Mouse (Mus musculus): ENCODE measurements at regions not wholly inside any gene's neighbourhood (a gene's known extent, or its start where the extent isn't known, plus 50 kb on each side); places are given as distances from the start of the nearest gene placed in this dataset.

DNA sequence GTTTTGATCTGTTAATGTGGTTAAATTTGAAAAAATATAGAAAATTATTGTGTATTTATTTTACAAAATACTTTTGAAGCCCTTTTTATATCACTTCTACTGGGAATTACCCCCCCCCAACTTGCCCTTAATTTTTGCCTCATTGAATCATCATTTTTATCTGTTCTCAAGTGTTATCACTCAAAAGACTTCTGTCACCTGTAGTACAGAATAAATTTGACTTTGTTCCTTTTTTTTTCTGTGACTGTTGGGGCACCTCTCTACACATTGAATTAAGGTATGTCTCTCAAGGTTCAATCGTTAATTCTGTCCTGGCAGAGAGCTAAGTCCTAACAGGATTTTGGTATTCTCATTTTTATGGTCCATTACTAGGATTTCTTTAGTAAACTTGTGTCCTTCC lies 1123.0 kb upstream of the Cited2 start:
- Histone ChIP-seq H3K27me3 (no peaks in the 10 kb centered on the region), H3K36me3 (no peaks in the 10 kb centered on the region), H3K4me1 (no peaks in the 10 kb centered on the region), H3K27ac (replicated peaks) (no peak overlapping the region), H3K4me3 (replicated peaks) (no peak overlapping the region), H3K9me3 (replicated peaks) (no peaks in the 10 kb centered on the region), H3K9ac (no peak overlapping the region), H3K4me2 (replicated peaks) (no peak overlapping the region)
- no peak for ATAC-seq (ENCODE audit: insufficient number of reproducible peaks, low FRiP score, low TSS enrichment, low read depth)
- WGBS, result 83% methylated on average over 1 of the region's 1 CpGs

DNA sequence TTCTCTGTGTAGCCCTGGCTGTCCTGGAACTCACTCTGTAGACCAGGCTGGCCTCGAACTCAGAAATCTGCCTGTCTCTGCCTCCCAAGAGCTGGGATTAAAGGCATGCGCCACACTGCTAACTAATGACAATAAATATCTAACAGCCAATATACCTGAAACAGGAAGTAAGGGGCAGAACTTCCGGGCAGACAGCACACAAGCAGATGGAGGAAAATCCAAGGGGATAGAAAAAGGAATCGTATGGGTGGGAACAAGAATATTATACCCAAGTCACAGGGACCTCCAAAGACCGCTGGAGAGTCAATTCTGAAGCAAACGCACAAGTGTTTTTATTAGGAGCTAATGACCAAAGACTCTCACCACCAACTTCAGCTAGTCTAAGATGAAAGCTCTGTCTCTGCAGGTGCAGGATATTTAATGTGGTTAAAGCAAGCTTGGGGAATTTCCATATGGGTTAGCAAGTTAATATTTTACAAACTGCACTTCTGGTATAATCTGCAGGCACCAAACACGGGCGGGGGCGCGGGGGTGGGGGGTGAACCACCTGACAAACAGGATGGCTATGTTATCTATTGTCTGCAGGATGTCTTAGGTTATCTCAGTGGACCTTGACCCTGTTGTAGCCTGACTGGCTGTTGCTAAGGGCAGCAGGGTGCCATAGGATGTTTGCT lies 1122.3 kb upstream of the Cited2 start:
- Histone ChIP-seq H3K9me3 (replicated peaks) (no peaks in the 10 kb centered on the region), H3K27ac (replicated peaks) (no peak overlapping the region), H3K4me1 (no peaks in the 10 kb centered on the region), H3K27me3 (no peaks in the 10 kb centered on the region), H3K36me3 (no peaks in the 10 kb centered on the region), H3K4me2 (replicated peaks) (no peak overlapping the region), H3K4me3 (replicated peaks) (no peak overlapping the region), H3K9ac (no peak overlapping the region)
- WGBS, result 85% methylated on average over 10 of the region's 10 CpGs
- ATAC-seq (ENCODE audit: insufficient number of reproducible peaks, low FRiP score, low TSS enrichment, low read depth), result no peak

DNA sequence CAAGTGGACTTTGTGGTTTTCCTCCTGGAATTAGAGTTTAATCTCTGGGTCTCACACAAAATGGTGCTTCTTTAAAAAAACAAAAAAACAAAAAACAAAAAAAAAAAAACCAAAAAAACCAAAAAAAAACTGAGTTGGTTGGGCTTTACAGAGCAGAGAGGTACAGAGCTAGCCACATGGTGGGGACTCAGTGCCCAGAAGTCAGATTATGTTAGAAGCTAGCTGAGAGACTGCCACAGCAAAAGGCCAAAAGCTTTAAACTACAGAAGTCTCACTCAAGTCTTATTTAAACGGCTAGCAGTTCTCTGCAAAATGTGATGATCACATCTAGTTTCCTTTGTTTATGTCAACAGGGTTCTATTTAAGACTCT lies 1121.8 kb upstream of the Cited2 start:
- H3K36me3 ChIP-seq, result no peaks in the 10 kb centered on the region
- H3K4me3 ChIP-seq (replicated peaks), result no peak overlapping the region
- H3K9ac ChIP-seq, result no peak overlapping the region
- ATAC-seq (ENCODE audit: insufficient number of reproducible peaks, low FRiP score, low TSS enrichment, low read depth), result no peak
- no peaks in the 10 kb centered on the region for H3K4me1 ChIP-seq
- no peak overlapping the region for H3K27ac ChIP-seq (replicated peaks)
- H3K9me3 ChIP-seq (replicated peaks), result no peaks in the 10 kb centered on the region
- 59% methylated on average over 1 of the region's 1 CpGs for WGBS
- H3K4me2 ChIP-seq (replicated peaks), result no peak overlapping the region
- H3K27me3 ChIP-seq, result no peaks in the 10 kb centered on the region

DNA sequence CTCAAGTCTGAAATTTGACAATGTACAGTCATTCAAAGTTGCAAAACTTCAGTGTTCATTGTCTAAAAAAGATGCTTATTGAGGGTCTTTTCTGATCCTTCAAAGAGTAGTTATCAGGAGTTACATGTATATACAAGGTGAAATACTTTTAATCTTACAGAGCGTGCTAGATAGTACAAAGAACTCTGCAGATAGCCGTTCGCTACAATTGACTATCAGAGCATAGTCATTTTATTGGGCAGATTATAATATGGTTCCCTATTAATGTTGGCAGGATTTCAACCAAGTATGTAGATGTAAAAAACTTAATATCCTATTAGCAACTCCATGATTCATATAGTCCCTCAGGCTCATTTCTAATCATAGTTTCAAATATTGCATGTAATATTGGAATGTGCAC lies 1114.7 kb upstream of the Cited2 start:
- Histone ChIP-seq H3K36me3 (no peaks in the 10 kb centered on the region), H3K27ac (replicated peaks) (no peak overlapping the region), H3K27me3 (no peaks in the 10 kb centered on the region), H3K4me3 (replicated peaks) (no peak overlapping the region), H3K9ac (no peak overlapping the region), H3K9me3 (replicated peaks) (no peaks in the 10 kb centered on the region), H3K4me1 (no peaks in the 10 kb centered on the region), H3K4me2 (replicated peaks) (no peak overlapping the region)
- 86% methylated on average over 3 of the region's 3 CpGs for WGBS
- ATAC-seq (ENCODE audit: insufficient number of reproducible peaks, low FRiP score, low TSS enrichment, low read depth), result no peak

DNA sequence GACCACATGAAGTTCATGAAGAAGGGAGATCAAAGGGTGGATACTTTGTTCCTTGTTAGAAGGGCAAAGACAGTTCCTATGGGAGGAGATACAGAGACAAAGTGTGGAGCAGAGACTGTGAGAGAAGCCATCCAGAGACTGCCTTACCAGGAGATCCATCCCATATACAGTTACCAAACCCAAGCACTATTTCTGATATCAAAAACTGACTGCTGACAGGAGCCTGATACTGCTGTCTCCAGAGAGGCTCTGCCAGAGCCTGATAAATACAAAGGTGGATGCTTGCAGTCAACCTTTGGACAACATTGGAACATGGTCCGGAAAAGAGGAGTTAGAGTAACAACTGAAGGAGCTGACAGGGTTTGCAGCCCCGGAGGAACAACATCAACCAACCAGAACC lies 1104.3 kb upstream of the Cited2 start:
- WGBS, result 88% methylated on average over 2 of the region's 2 CpGs
- Histone ChIP-seq H3K4me3 (replicated peaks) (no peak overlapping the region), H3K27me3 (no peaks in the 10 kb centered on the region), H3K9ac (no peak overlapping the region), H3K27ac (replicated peaks) (no peak overlapping the region), H3K9me3 (replicated peaks) (no peaks in the 10 kb centered on the region), H3K4me1 (no peaks in the 10 kb centered on the region), H3K4me2 (replicated peaks) (no peak overlapping the region), H3K36me3 (no peaks in the 10 kb centered on the region)
- no peak for ATAC-seq (ENCODE audit: insufficient number of reproducible peaks, low FRiP score, low TSS enrichment, low read depth)

DNA sequence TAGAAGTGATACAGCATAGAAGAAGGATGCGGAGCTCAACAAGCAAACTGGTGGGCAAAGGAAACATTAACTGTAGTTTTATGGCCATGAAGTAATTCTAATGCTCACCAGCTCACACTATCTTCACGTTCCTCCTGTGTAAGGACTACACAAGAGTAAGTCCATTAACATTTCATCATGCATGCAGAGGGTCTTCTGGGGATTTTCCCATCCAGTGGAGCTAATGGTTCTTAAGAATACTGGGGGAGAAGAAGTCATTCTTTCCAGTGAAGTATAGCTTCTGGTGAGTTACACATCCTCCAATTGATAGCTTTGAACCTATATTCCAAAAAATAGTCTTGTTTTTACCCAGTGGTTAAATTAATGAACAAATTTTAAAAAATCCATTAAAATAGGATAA lies 1103.4 kb upstream of the Cited2 start:
- 86% methylated on average over 2 of the region's 2 CpGs for WGBS

DNA sequence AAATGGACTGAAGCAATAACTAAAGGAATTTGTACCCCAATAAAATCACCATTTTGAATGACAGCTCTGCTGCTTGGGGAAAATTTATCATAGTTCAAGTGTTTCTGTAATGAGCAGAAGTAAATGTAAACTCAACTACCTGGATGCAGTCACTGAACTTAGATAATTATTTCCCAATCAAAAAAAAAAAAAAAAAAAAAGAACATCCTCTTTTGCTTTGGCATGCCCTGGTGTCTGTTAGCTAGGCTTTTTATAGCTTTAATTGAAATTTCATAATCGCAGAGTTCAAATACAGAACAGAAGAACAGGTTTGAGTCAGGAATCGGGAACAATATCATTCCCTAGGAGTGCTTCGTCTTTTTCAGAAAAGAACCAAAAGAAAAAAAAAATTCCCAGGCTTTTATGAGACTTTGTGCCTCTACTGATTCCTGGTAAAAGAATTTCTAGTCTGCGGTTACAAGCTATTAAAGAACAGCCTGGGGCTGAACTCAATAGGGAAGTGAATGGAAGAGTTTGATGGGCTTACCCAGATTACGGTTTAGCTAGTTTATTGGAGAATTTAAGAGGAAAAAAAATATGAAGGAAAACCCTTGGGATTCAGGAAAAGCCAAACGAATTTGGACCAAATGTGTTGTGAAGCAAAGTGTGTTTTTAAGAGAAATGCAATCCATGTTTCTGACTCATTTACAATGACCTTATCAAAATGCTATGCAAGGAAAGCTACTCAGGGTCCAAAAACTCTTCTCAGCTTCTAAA lies 1102.0 kb upstream of the Cited2 start:
- no peak overlapping the region for H3K4me2 ChIP-seq (replicated peaks)
- H3K4me1 ChIP-seq, result no peaks in the 10 kb centered on the region
- H3K27ac ChIP-seq (replicated peaks), result no peak overlapping the region
- ATAC-seq (ENCODE audit: insufficient number of reproducible peaks, low FRiP score, low TSS enrichment, low read depth), result no peak
- H3K4me3 ChIP-seq (replicated peaks), result no peak overlapping the region
- WGBS, result 25% methylated on average over 6 of the region's 6 CpGs
- H3K36me3 ChIP-seq, result no peaks in the 10 kb centered on the region
- no peaks in the 10 kb centered on the region for H3K27me3 ChIP-seq
- H3K9me3 ChIP-seq (replicated peaks), result no peaks in the 10 kb centered on the region
- no peak overlapping the region for H3K9ac ChIP-seq

More for the DNA sequence above, 1103.4 kb upstream of the Cited2 start:
- H3K27ac ChIP-seq (replicated peaks), result no peak overlapping the region
- no peaks in the 10 kb centered on the region for H3K9me3 ChIP-seq (replicated peaks)
- H3K4me1 ChIP-seq, result no peaks in the 10 kb centered on the region
- no peaks in the 10 kb centered on the region for H3K27me3 ChIP-seq
- no peak for ATAC-seq (ENCODE audit: insufficient number of reproducible peaks, low FRiP score, low TSS enrichment, low read depth)
- H3K9ac ChIP-seq, result no peak overlapping the region
- H3K4me3 ChIP-seq (replicated peaks), result no peak overlapping the region
- no peaks in the 10 kb centered on the region for H3K36me3 ChIP-seq
- H3K4me2 ChIP-seq (replicated peaks), result no peak overlapping the region

DNA sequence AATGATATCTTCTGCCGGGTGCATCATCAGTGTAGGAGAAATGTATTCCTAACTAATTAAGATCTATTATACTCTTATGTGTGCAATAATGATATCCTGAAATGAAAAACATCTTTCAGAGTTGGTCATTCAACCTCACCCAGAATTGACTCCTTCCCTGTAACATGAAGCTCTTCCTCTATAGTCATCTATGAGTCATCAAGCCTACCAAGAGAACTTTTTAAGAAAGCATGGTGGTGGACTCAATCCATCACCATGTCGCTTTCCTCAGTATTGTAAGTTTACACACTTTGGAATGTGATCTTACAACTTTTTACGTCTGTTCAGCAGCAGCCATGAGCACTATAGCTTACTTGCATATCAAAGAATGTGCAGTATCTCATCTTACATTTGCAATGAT lies 1100.2 kb upstream of the Cited2 start:
- Histone ChIP-seq H3K4me1 (no peaks in the 10 kb centered on the region), H3K36me3 (no peaks in the 10 kb centered on the region), H3K27me3 (no peaks in the 10 kb centered on the region), H3K4me2 (replicated peaks) (no peak overlapping the region), H3K9me3 (replicated peaks) (no peaks in the 10 kb centered on the region), H3K9ac (no peak overlapping the region), H3K27ac (replicated peaks) (no peak overlapping the region), H3K4me3 (replicated peaks) (no peak overlapping the region)
- WGBS, result 71% methylated on average over 3 of the region's 3 CpGs
- no peak for ATAC-seq (ENCODE audit: insufficient number of reproducible peaks, low FRiP score, low TSS enrichment, low read depth)

DNA sequence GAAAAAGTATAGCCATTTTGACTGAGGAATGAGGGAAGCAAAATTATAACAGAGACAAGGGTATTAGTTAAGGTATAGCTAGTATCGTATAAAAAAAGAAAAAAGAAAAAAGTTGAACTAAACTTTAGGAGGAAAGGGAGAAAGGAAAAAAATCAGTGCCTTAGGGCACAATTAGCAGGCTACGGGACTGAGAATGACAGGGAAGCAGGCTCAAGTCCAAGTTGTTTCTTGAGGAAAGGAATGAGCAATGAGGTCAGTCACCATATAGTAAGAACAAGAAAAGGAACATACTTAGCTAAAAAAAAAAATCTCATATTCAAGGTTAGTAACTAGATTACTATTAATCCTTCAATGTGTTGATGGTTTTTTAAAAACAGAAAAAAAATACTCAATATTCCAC lies 1089.8 kb upstream of the Cited2 start:
- Histone ChIP-seq H3K4me1 (no peaks in the 10 kb centered on the region), H3K27me3 (no peaks in the 10 kb centered on the region), H3K4me2 (replicated peaks) (no peak overlapping the region), H3K27ac (replicated peaks) (no peak overlapping the region), H3K9me3 (replicated peaks) (no peaks in the 10 kb centered on the region), H3K9ac (no peak overlapping the region), H3K4me3 (replicated peaks) (no peak overlapping the region), H3K36me3 (no peaks in the 10 kb centered on the region)
- ATAC-seq (ENCODE audit: insufficient number of reproducible peaks, low FRiP score, low TSS enrichment, low read depth), result no peak
- 34% methylated on average over 2 of the region's 2 CpGs for WGBS

DNA sequence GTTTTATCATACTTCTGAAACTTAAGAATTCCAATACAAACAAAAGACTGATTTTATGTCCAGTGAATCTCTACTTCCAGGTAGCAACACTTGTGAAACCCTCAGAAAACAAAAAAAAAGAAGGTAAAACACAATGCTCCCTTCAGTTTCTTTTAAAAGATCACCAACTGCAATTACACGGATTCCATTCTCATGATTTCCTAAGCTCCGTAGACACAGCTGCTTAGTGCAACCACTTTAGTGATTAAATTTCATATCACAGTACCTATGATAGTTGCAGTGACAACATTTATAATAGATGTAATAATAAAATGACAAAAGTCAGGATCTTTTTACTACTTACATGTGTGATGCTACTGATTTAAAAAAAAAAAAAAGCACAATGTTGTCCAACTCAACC lies 1087.6 kb upstream of the Cited2 start:
- Histone ChIP-seq H3K9ac (no peak overlapping the region), H3K27ac (replicated peaks) (no peak overlapping the region), H3K4me1 (no peaks in the 10 kb centered on the region), H3K4me3 (replicated peaks) (no peak overlapping the region), H3K36me3 (no peaks in the 10 kb centered on the region), H3K9me3 (replicated peaks) (no peaks in the 10 kb centered on the region), H3K27me3 (no peaks in the 10 kb centered on the region), H3K4me2 (replicated peaks) (no peak overlapping the region)
- ATAC-seq (ENCODE audit: insufficient number of reproducible peaks, low FRiP score, low TSS enrichment, low read depth), result no peak
- WGBS, result 59% methylated on average over 2 of the region's 2 CpGs

DNA sequence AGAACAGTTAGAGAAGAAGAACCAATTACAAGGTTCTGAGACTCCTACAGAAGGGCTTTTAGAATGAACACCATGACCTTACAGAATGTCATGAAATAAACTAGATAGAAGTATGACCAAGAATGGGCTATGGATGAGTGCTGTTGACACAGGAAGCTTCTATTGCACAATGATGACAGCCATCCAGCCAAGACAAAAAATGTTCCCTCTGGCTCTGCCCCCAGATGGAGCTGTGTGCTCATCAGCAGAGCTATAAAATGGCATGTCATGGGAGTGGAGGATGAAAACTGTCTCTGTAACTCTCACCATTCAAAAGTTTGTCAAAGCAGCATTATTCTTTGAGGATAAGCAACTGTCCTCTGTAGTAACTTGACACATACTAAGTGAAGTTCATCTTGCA lies 1086.0 kb upstream of the Cited2 start:
- Histone ChIP-seq H3K9ac (no peak overlapping the region), H3K27me3 (no peaks in the 10 kb centered on the region), H3K4me3 (replicated peaks) (no peak overlapping the region), H3K27ac (replicated peaks) (no peak overlapping the region), H3K4me2 (replicated peaks) (no peak overlapping the region), H3K36me3 (no peaks in the 10 kb centered on the region), H3K4me1 (no peaks in the 10 kb centered on the region), H3K9me3 (replicated peaks) (no peaks in the 10 kb centered on the region)
- no peak for ATAC-seq (ENCODE audit: insufficient number of reproducible peaks, low FRiP score, low TSS enrichment, low read depth)

DNA sequence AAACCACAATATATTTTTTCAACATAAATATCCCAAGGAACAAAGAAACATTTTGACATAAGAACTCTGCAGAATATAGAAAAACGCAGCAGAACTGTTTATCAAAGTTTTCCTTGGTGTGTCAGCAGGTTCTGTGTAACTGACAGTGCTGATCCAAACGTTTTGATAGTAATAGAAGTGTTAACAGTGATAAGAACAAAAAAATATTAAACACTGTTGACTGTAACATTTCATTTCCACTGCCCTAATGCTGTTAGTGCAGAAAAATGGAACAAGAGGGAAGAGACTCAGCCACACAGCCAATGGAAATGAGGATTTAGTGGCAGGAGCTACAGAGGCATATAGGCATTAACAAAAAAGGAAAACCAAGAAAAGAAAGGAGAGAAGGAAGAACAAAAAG lies 1084.9 kb upstream of the Cited2 start:
- WGBS, result 18% methylated on average over 2 of the region's 2 CpGs

More for the DNA sequence above, 1084.9 kb upstream of the Cited2 start:
- Histone ChIP-seq H3K27ac (replicated peaks) (no peak overlapping the region), H3K36me3 (no peaks in the 10 kb centered on the region), H3K9ac (no peak overlapping the region), H3K9me3 (replicated peaks) (no peaks in the 10 kb centered on the region), H3K4me2 (replicated peaks) (no peak overlapping the region), H3K27me3 (no peaks in the 10 kb centered on the region), H3K4me3 (replicated peaks) (no peak overlapping the region), H3K4me1 (no peaks in the 10 kb centered on the region)
- ATAC-seq (ENCODE audit: insufficient number of reproducible peaks, low FRiP score, low TSS enrichment, low read depth), result no peak
